Mouse (Mus musculus) kidney, embryonic 16.5 days (tissue): ENCODE measurements at regions not wholly inside any gene's neighbourhood (a gene's known extent, or its start where the extent isn't known, plus 50 kb on each side); places are given as distances from the start of the nearest gene placed in this dataset. TPM values are rescaled to one million over a fixed set of nuclear protein-coding genes. Genes with fewer than 3 reads are reported as not detected.

Experiments
- ATAC-seq: fragments of 200-750 bp; cut with Nextera tagmentation; 2 replicates; pipeline ENCODE4 v1.8.0; 2017; ENCODE audit warnings: moderate TSS enrichment; ENCODE audit not compliant: low FRiP score, low TSS enrichment
- H3K27ac ChIP-seq: fragments of 300-500 bp; sonication (generic); 2 replicates; pipeline ENCODE4 v1.5.1; 2014; ENCODE audit warnings: low read length
- H3K27me3 ChIP-seq: fragments of 300-500 bp; sonication (generic); 2 replicates; pipeline ENCODE4 v1.6.1; 2014; ENCODE audit warnings: low read length, control low read depth, mixed read lengths; ENCODE audit not compliant: insufficient read depth
- H3K36me3 ChIP-seq: fragments of 300-500 bp; sonication (generic); 2 replicates; pipeline ENCODE4 v1.6.1; 2014; ENCODE audit warnings: low read length, control low read depth, mixed read lengths; ENCODE audit not compliant: insufficient read depth
- H3K4me1 ChIP-seq: fragments of 300-500 bp; sonication (generic); 2 replicates; pipeline ENCODE4 v1.6.1; 2014; ENCODE audit warnings: low read length, control low read depth, mixed read lengths; ENCODE audit not compliant: insufficient read depth
- H3K4me2 ChIP-seq: fragments of 300-500 bp; sonication (generic); replicated peaks from 2 replicates; pipeline ENCODE4 v1.6.1; 2014; ENCODE audit warnings: low read depth, low read length
- H3K4me3 ChIP-seq: fragments of 300-500 bp; sonication (generic); 2 replicates; pipeline ENCODE4 v1.5.1; 2014; ENCODE audit warnings: mild to moderate bottlenecking, low read length
- H3K9ac ChIP-seq: fragments of 300-500 bp; sonication (generic); replicated peaks from 2 replicates; pipeline ENCODE4 v1.6.1; 2014; ENCODE audit warnings: low read length
- H3K9me3 ChIP-seq: fragments of 300-500 bp; sonication (generic); 2 replicates; pipeline ENCODE4 v1.6.1; 2016; ENCODE audit warnings: low read length, control low read depth
- WGBS: fragments of 180-500 bp; shearing (Covaris S2); extraction: QIAGEN DNeasy Blood & Tissue Kit; methylation state at CpG from one replicate; pipeline ENCODE4 v1.1.7; 2014; 5-methylcytosine and 5-hydroxymethylcytosine counted together
- microRNA-seq: library from miRNA; unstranded; fragments of <30 nt; microRNA quantifications from one replicate; pipeline ENCODE4, GENCODE M21; 2016

DNA sequence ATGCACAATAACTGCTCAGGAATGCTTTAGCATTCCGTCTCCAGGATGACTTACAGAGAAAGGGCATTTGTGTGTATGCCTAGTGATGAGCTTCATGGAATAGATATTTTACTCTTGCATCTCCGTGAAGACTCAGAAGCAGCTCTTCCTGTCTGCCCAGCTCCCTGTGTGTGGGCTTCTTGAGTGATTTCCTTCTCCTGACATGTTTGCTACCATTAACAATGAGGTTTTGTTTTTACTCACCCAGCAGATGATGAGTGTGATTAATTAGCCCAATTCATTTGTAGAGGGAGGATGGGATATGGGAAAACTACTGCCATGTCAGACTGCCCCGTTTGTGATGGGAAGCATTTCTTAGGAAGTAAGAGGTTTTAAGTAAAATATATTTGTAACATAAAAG lies 63.9 kb upstream of the Cxxc4 start:
- no peaks in the 10 kb centered on the region for H3K9me3 ChIP-seq
- ATAC-seq = no peak
- WGBS = 30% methylated on average over 3 of the region's 3 CpGs

DNA sequence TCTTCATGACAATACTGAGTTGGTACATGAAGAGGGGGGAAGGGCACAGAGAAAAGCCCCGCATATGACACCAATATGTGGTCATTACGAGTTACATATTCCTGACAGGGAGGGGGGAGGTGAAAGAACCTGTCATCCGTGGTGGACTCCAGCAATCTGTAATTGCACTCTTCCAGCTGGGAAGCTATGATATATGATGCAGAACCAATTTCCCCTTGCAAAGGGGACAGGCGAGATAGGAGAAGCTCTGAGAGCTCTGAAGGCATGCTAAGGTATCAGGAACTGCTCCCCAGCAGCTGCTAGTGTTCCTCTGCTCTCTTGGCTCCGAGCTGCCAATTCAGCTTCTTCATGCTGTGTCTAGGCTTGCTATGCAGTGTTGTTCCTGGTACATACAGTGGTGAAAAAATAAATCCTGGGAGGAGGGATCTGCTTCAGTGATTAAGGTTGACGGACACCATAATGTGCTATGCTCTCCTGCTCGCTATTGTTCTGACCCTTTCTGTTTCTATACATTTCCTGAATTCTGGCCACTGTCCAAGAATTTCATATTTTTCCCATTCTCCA lies 57.7 kb upstream of the Cxxc4 start:
- Histone ChIP-seq H3K4me1 (no peaks in the 10 kb centered on the region), H3K4me2 (no peak overlapping the region; the same call in 1 of the 2 replicates), H3K9ac (no peak overlapping the region), H3K36me3 (no peaks in the 10 kb centered on the region), H3K4me3 (no peak overlapping the region), H3K27ac (no peak overlapping the region), H3K27me3 (no peaks in the 10 kb centered on the region), H3K9me3 (no peaks in the 10 kb centered on the region)
- peak; percentile 71; the same call in 1 of the 2 replicates for ATAC-seq
- WGBS = 27% methylated on average over 7 of the region's 7 CpGs

More for the DNA sequence above, 63.9 kb upstream of the Cxxc4 start:
- Histone ChIP-seq H3K4me3 (no peak overlapping the region), H3K27me3 (no peaks in the 10 kb centered on the region), H3K27ac (no peak overlapping the region), H3K4me2 (no peak overlapping the region), H3K4me1 (no peaks in the 10 kb centered on the region), H3K9ac (no peak overlapping the region), H3K36me3 (no peaks in the 10 kb centered on the region)

DNA sequence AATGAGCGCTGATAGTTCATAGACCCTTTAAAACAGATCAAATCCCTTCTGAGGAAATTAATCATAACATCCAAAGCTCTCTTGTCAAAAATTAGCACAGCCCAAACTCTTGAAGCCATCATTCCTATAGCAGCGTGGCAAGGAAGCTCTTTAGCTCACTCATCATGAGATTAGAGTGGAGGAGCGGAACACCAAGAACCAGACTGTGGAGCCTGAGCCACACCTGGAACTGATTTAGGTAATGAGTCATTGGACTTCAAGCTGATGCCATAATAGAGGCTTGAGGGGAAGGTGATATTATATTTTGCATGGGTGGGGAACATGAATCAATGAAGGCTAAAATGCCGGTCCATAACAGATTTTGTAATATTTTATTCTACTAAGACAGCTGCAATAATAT lies 52.2 kb upstream of the Cxxc4 start:
- H3K9ac ChIP-seq = no peak overlapping the region
- H3K4me2 ChIP-seq = no peak overlapping the region
- no peaks in the 10 kb centered on the region for H3K9me3 ChIP-seq
- no peak overlapping the region for H3K27ac ChIP-seq
- H3K36me3 ChIP-seq = no peaks in the 10 kb centered on the region
- H3K4me3 ChIP-seq = no peak overlapping the region
- WGBS = 91% methylated on average over 4 of the region's 4 CpGs
- no peak for ATAC-seq
- no peaks in the 10 kb centered on the region for H3K27me3 ChIP-seq
- no peaks in the 10 kb centered on the region for H3K4me1 ChIP-seq

Small RNA genes lying in the stretch of these regions (microRNA-seq; reads per million reads assigned to microRNA genes)
- not detected for gene Gm44361
